Mouse (Mus musculus) heart, embryonic 16.5 days (tissue): Measurements from ENCODE around the gene Ropn1l. TPM values are rescaled to one million over a fixed set of nuclear protein-coding genes. Genes with fewer than 3 reads are reported as not detected.

Experiments used
- ATAC-seq: fragments of 200-750 bp; cut with Nextera tagmentation; replicated peaks from 2 replicates; pipeline ENCODE4 v1.8.0; 2017; ENCODE audit warnings: moderate number of reproducible peaks; ENCODE audit not compliant: insufficient read depth, low FRiP score; ENCODE audit errors: extremely low read depth
- H3K27ac ChIP-seq: fragments of 300-500 bp; sonication (generic); 2 replicates; pipeline ENCODE4 v1.5.1; 2014; ENCODE audit warnings: mild to moderate bottlenecking, low read length, control low read depth, moderate library complexity
- H3K27me3 ChIP-seq: fragments of 300-500 bp; sonication (generic); 2 replicates; pipeline ENCODE4 v1.6.1; 2014; ENCODE audit warnings: low read length, mixed read lengths; ENCODE audit not compliant: control insufficient read depth, insufficient read depth
- H3K36me3 ChIP-seq: fragments of 300-500 bp; sonication (generic); 2 replicates; pipeline ENCODE4 v1.6.1; 2014; ENCODE audit not compliant: control insufficient read depth, insufficient read depth
- H3K4me1 ChIP-seq: fragments of 300-500 bp; sonication (generic); 2 replicates; pipeline ENCODE4 v1.6.1; 2014; ENCODE audit warnings: low read length, mixed read lengths; ENCODE audit not compliant: control insufficient read depth, insufficient read depth
- H3K4me2 ChIP-seq: fragments of 300-500 bp; sonication (generic); 2 replicates; pipeline ENCODE4 v1.6.1; 2014; ENCODE audit warnings: low read depth, mild to moderate bottlenecking, control low read depth, low read length
- H3K4me3 ChIP-seq: fragments of 300-500 bp; sonication (generic); 2 replicates; pipeline ENCODE4 v1.5.1; 2014; ENCODE audit warnings: mild to moderate bottlenecking, control low read depth, low read length
- H3K9ac ChIP-seq: fragments of 300-500 bp; sonication (generic); 2 replicates; pipeline ENCODE4 v1.6.1; 2014; ENCODE audit warnings: low read length, control low read depth
- H3K9me3 ChIP-seq: fragments of 300-500 bp; sonication (generic); replicated peaks from 2 replicates; pipeline ENCODE4 v1.6.1; 2016; ENCODE audit warnings: low read length; ENCODE audit not compliant: control insufficient read depth
- WGBS: fragments of 180-500 bp; shearing (Covaris S2); extraction: QIAGEN DNeasy Blood & Tissue Kit; methylation state at CpG from one replicate; pipeline ENCODE4 v1.1.7; 2014; 5-methylcytosine and 5-hydroxymethylcytosine counted together
- polyA plus RNA-seq: library from polyadenylated mRNA; unstranded; fragments of >200 nt; fragmentation: Nextera tagmentation; extraction: Ambion mirVana; gene quantifications from 2 replicates; pipeline ENCODE4 v1.2.1, GENCODE M21; 2015

Gene Ropn1l
- polyA plus RNA-seq, 1 experiment from 2014 or later: 1.7 TPM

DNA sequence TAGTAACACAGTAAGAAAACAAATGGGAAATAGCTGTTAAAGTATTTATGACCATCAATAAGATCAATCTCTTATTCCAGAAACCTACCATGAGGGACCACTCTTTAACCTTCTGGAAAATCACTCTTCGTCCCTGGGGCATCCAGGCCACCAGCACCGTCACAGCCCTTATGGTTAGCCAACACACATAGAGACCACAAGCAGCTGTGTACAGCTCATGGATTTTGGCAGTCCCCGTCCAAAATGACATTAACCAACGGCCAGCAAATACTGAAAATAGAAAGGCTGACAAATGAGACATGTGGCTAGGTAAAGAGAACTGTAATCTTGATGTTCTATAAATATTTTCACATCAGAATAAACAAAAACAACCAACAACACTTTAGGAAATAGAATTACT, 18.0 kb upstream of the Ropn1l start:
- WGBS: 87% methylated on average over 4 of the region's 4 CpGs

DNA sequence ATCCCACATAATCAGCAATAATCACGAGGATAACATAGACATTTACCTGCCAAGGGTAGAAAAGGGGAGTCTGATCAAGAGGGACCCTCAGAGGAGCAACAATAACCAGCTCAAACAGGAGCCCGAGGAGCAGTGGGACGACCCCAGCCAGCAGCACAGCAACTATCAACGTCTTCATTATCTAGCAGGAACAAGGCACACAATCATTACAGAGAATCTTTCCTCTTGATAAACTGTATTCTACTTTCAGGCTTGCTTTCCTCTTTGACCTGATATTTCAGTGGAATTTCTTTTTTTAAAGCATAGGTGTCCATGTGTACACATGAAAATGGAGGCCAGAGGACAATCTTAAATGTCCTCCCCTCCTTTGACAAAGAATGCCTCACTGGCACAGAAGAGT, 16.0 kb upstream of the Ropn1l start:
- 85% methylated on average over 4 of the region's 4 CpGs for WGBS
- Histone ChIP-seq H3K4me1 (no peaks in the 10 kb centered on the region), H3K4me3 (no peak overlapping the region), H3K36me3 (peaks cover 39% of the 10 kb centered on the region), H3K27me3 (no peaks in the 10 kb centered on the region), H3K4me2 (no peak overlapping the region), H3K27ac (no peak overlapping the region), H3K9me3 (no peaks in the 10 kb centered on the region), H3K9ac (no peak overlapping the region)
- no peak for ATAC-seq

More for the DNA sequence above, 18.0 kb upstream of the Ropn1l start:
- H3K36me3 ChIP-seq: peaks cover 31% of the 10 kb centered on the region
- H3K9me3 ChIP-seq: no peaks in the 10 kb centered on the region
- H3K9ac ChIP-seq: no peak overlapping the region
- H3K27ac ChIP-seq: no peak overlapping the region
- ATAC-seq: no peak
- peaks cover 3% of the 10 kb centered on the region; the same call in 1 of the 2 replicates for H3K4me1 ChIP-seq
- no peak overlapping the region for H3K4me3 ChIP-seq
- H3K27me3 ChIP-seq: no peaks in the 10 kb centered on the region
- H3K4me2 ChIP-seq: no peak overlapping the region

- no peak overlapping the region for H3K4me3 ChIP-seq
Observed at GRCm38 (mm10) chr15:31468806-31469205, 15.3 kb upstream of the Ropn1l start.

GRCm38 (mm10) chr15:31466749-31467148, 13.2 kb upstream of the Ropn1l start:
- no peak overlapping the region for H3K27ac ChIP-seq
- H3K36me3 ChIP-seq: peaks cover 58% of the 10 kb centered on the region
- 100% methylated on average over 1 of the region's 1 CpGs for WGBS
- no peak overlapping the region for H3K4me3 ChIP-seq
- no peaks in the 10 kb centered on the region for H3K4me1 ChIP-seq
- no peak overlapping the region for H3K4me2 ChIP-seq
- no peak for ATAC-seq
- no peaks in the 10 kb centered on the region for H3K27me3 ChIP-seq
- H3K9ac ChIP-seq: no peak overlapping the region
- H3K9me3 ChIP-seq: no peaks in the 10 kb centered on the region

More at GRCm38 (mm10) chr15:31468806-31469205, 15.3 kb upstream of the Ropn1l start:
- Histone ChIP-seq H3K4me1 (no peaks in the 10 kb centered on the region), H3K27me3 (no peaks in the 10 kb centered on the region), H3K27ac (no peak overlapping the region), H3K9ac (no peak overlapping the region), H3K4me2 (no peak overlapping the region), H3K9me3 (no peaks in the 10 kb centered on the region), H3K36me3 (peaks cover 44% of the 10 kb centered on the region)
- 87% methylated on average over 5 of the region's 5 CpGs for WGBS
- ATAC-seq: no peak

DNA sequence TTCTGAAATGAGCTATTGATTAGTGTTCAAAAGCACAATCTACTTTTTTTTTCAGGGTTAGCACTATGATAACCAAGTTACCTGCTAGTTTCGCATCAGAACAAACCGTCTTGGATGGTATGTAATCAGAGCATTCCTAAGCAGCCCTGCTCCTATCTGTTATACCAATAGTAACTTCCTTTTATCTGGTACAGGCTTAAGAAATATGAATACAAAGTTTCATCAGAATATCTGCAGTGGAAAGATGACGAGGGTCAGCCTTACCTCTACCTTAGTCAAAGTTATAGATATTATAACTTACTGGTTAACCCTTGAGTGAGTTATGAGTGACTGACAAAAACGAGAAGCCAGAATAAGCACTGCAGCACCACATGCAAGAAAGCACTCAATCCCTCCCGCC, 12.8 kb upstream of the Ropn1l start:
- WGBS: 89% methylated on average over 5 of the region's 5 CpGs
- H3K4me2 ChIP-seq: no peak overlapping the region
- no peaks in the 10 kb centered on the region for H3K4me1 ChIP-seq
- peaks cover 57% of the 10 kb centered on the region for H3K36me3 ChIP-seq
- no peak overlapping the region for H3K27ac ChIP-seq
- no peak overlapping the region for H3K9ac ChIP-seq
- ATAC-seq: no peak
- H3K9me3 ChIP-seq: no peaks in the 10 kb centered on the region
- H3K27me3 ChIP-seq: no peaks in the 10 kb centered on the region
- no peak overlapping the region for H3K4me3 ChIP-seq

- Histone ChIP-seq H3K9me3 (no peaks in the 10 kb centered on the region), H3K9ac (no peak overlapping the region), H3K27me3 (no peaks in the 10 kb centered on the region), H3K4me3 (no peak overlapping the region), H3K27ac (no peak overlapping the region), H3K36me3 (peaks cover 60% of the 10 kb centered on the region), H3K4me1 (no peaks in the 10 kb centered on the region), H3K4me2 (no peak overlapping the region)
- no peak for ATAC-seq
- 94% methylated on average over 2 of the region's 2 CpGs for WGBS
Observed at GRCm38 (mm10) chr15:31465806-31466205, 12.3 kb upstream of the Ropn1l start.

DNA sequence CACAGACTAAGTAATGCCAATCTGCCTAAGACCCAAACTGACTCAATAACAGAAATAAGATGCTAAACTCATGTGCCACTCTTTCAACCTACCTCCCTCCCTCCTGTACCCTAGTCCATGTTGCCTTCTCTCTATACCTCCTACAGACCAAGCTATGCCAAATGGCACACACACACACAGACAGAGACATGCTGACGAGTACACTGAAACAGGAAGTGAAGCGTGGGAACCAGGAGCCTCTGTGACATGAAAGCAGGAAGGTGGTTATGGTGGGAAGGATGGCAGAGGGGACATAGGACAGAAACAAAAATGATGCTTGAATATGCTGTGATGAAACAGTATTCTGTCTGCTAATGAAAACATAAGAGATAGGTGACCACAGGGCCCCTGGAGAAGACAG, 7.0 kb upstream of the Ropn1l start:
- H3K27me3 ChIP-seq: no peaks in the 10 kb centered on the region
- no peak overlapping the region for H3K4me3 ChIP-seq
- H3K4me2 ChIP-seq: no peak overlapping the region
- H3K4me1 ChIP-seq: no peaks in the 10 kb centered on the region
- ATAC-seq: no peak
- H3K9ac ChIP-seq: no peak overlapping the region
- WGBS: 69% methylated on average over 2 of the region's 2 CpGs
- H3K36me3 ChIP-seq: peaks cover 55% of the 10 kb centered on the region
- no peak overlapping the region for H3K27ac ChIP-seq
- H3K9me3 ChIP-seq: no peaks in the 10 kb centered on the region

- 81% methylated on average over 7 of the region's 7 CpGs for WGBS
- H3K9me3 ChIP-seq: no peaks in the 10 kb centered on the region
- H3K4me1 ChIP-seq: peaks cover under 1% of the 10 kb centered on the region; the same call in 1 of the 2 replicates
- H3K27me3 ChIP-seq: no peaks in the 10 kb centered on the region
- H3K36me3 ChIP-seq: peaks cover 32% of the 10 kb centered on the region
- ATAC-seq: no peak
- no peak overlapping the region for H3K27ac ChIP-seq
- H3K9ac ChIP-seq: no peak overlapping the region
- no peak overlapping the region for H3K4me3 ChIP-seq
- no peak overlapping the region for H3K4me2 ChIP-seq
Observed at GRCm38 (mm10) chr15:31458081-31458480, 4.5 kb upstream of the Ropn1l start.

DNA sequence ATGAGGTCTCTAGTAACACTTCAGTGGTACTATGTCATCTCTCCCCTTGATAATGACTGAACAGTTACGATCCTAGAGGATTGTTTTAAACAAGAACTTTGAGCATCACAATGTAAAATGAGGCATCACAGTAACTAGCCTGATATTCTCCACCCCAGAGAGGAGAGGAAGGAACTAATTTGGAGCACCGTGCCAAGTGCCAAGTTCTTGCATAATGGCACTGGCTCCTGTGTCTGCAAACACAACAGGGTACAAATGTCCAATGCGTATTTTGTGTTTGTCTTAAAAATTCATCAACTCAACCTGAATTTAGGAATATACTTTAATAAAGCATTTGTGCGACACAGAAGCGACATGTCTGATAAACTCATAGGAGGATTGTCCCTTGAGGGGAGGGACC, 2.8 kb upstream of the Ropn1l start:
- peaks cover 8% of the 10 kb centered on the region for H3K4me1 ChIP-seq
- peaks cover 24% of the 10 kb centered on the region for H3K36me3 ChIP-seq
- H3K9ac ChIP-seq: no peak overlapping the region
- H3K4me2 ChIP-seq: no peak overlapping the region
- no peak for ATAC-seq
- no peaks in the 10 kb centered on the region for H3K27me3 ChIP-seq
- whole genome bisulfite sequencing: 89% methylated on average over 5 of the region's 5 CpGs
- no peaks in the 10 kb centered on the region for H3K9me3 ChIP-seq
- no peak overlapping the region for H3K27ac ChIP-seq
- no peak overlapping the region for H3K4me3 ChIP-seq
